Mouse (Mus musculus): ENCODE measurements around the gene Dctpp1.

DNA sequence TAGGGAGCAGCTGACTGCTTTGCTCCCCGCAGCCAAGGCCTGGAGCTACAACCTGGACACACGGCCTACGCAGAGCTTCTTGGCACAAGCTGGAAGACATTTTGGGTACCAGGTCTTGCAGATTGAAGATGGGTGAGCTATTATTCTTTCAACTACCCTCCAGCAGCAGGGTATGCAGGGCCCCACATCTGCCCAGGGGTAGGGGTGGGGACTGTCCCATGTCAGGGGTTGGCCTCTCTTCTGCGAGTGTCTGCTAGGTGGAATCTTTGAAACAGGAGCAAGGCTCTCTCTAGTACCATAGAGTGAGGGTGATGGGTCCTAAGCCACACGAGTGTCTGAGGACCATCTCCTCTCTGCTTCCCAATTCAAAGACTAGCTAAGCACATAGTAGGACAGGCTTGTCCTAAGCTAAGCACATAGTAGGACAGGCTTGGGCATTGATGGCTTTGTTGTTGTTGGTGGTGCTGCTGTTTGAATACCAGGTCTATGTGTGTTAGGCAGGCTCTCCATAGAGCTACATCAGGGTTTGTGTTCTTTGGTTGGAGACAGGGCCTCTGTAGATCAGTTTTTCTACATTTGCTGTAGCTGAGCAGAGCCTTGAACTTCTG lies 37.2 kb upstream of the Dctpp1 start:
- TF ChIP-seq CTCF (IDR thresholded peaks at IDR 0.05; ENCODE audit: borderline replicate concordance, extremely low read depth, insufficient read depth, insufficient read length) (no peak), POLR2A (IDR thresholded peaks at IDR 0.05; ENCODE audit: borderline replicate concordance, extremely low read depth, insufficient read depth, insufficient read length, poor library complexity, severe bottlenecking) (no peak)

All from brain, embryonic 14.5 days (tissue).